Mouse (Mus musculus): ENCODE data around the gene Gemin7.
"Not testable (repeated sequence)": the region's sequence is repeated elsewhere in the genome, so short reads cannot be mapped to it uniquely, and the experiment has no call there.

Gemin7 gene

GRCm38 (mm10) chr7:19577141-19577852 lies at the start of gene Gemin7, which contains the start of gene Zfp296:
TSS of gene Gemin7 (minus strand) at chr7:19577595.
TSS of gene Zfp296 (plus strand) at chr7:19577287.
- peak; percentile 68 to 74 for DNase-seq

GRCm38 (mm10) chr7:19623433-19623832 lies 46.0 kb upstream of the Gemin7 start:
- no peak for DNase-seq

GRCm38 (mm10) chr7:19622241-19622640 lies 44.8 kb upstream of the Gemin7 start:
- DNase-seq = no peak

- no peak for DNase-seq
Measured at GRCm38 (mm10) chr7:19620811-19621210, 43.4 kb upstream of the Gemin7 start.

- DNase-seq = peak; percentile 67 to 72
Measured at GRCm38 (mm10) chr7:19619004-19619801, 41.8 kb upstream of the Gemin7 start.

GRCm38 (mm10) chr7:19615036-19615577 lies 37.7 kb upstream of the Gemin7 start:
- no peak for DNase-seq

GRCm38 (mm10) chr7:19610969-19611368 lies 33.6 kb upstream of the Gemin7 start:
- no peak for DNase-seq

- DNase-seq = peak; percentile 40 to 41
Measured at GRCm38 (mm10) chr7:19609641-19610332, 32.4 kb upstream of the Gemin7 start.

GRCm38 (mm10) chr7:19607291-19607690 lies 29.9 kb upstream of the Gemin7 start:
- no peak for DNase-seq

GRCm38 (mm10) chr7:19604606-19605214 lies 27.3 kb upstream of the Gemin7 start:
- not testable (repeated sequence) for DNase-seq

GRCm38 (mm10) chr7:19603849-19604605 lies 26.6 kb upstream of the Gemin7 start, which contains the start of gene Clasrp:
TSS of gene Clasrp (minus strand) at chr7:19604486.
- DNase-seq = peak; percentile 97 to 99

- DNase-seq = no peak
Measured at GRCm38 (mm10) chr7:19603055-19603454, 25.7 kb upstream of the Gemin7 start.

GRCm38 (mm10) chr7:19600562-19600961 lies 23.2 kb upstream of the Gemin7 start:
- DNase-seq = no peak

GRCm38 (mm10) chr7:19593061-19593730 lies 15.8 kb upstream of the Gemin7 start:
- DNase-seq = no peak

- peak; percentile 60 to 73 for DNase-seq
Measured at GRCm38 (mm10) chr7:19589917-19590316, 12.5 kb upstream of the Gemin7 start.

- DNase-seq = peak; percentile 35 to 40
Measured at GRCm38 (mm10) chr7:19589207-19589606, 11.8 kb upstream of the Gemin7 start.

- DNase-seq = no peak
Measured at GRCm38 (mm10) chr7:19586269-19586668, 8.9 kb upstream of the Gemin7 start.

GRCm38 (mm10) chr7:19580634-19581033 lies 3.2 kb upstream of the Gemin7 start:
- DNase-seq = peak; percentile 88 to 93

- no peak for DNase-seq
Measured at GRCm38 (mm10) chr7:19579751-19580150, 2.4 kb upstream of the Gemin7 start.

- DNase-seq = no peak
Measured at GRCm38 (mm10) chr7:19578436-19578835, 1.0 kb upstream of the Gemin7 start.

- DNase-seq = peak; percentile 67 to 77
Measured at GRCm38 (mm10) chr7:19577877-19578414, 551 bp upstream of the Gemin7 start.

Data from lung, adult 18-20 months (tissue).